Mouse (Mus musculus) A20 (cell line): ENCODE data around the gene Adam22.
"Not testable (repeated sequence)": the region's sequence is repeated elsewhere in the genome, so short reads cannot be mapped to it uniquely, and the experiment has no call there.

ENCODE experiments used
- DNase-seq: peaks from one replicate; pipeline ENCODE4 v3.0.0-alpha.2; 2011; ENCODE audit warnings: low read depth, low spot score

Adam22 gene

DNA sequence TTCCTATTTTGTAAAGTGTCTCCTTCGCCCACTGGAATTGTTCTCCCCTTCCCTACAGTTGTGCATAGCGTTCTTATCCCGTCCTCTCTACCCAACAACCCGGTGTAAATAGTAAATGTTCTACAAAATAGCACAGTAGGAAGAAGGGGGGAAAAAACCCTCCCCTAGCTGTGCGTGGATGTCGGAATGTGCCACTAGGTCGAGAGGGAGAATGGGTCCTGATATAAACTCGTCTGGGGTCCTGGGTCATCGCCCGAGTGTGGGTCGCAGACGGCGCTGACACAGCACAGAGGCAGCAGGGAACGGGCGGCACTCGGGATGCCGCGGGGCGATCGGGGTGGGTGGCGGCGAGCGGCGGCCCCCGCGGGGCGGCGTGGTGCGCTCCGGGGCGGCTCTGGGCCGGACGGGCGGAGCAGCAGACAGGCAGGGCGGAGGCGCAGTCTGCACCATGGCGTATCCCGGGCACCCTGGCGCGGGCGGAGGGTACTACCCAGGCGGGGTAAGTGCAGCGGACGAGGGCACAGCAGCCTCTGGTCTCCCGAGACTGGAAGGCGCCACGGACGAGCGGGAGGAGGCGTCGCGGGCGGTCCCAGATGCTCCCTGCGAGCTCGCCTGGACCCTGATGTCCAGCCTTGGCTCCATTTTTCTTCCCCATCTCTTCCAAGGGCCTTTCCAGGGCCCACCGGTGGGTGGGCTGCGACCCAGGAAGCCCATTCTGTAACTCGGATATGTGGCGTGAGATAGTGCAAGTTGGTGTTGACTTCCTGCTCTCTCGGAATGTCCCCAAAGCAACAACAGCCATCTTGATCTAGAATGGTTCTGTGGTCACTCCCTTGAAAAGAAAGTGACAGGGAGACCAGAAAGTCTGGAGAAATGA lies 311.6 kb downstream of the Adam22 start:
- DNase-seq: peak; percentile 87

DNA sequence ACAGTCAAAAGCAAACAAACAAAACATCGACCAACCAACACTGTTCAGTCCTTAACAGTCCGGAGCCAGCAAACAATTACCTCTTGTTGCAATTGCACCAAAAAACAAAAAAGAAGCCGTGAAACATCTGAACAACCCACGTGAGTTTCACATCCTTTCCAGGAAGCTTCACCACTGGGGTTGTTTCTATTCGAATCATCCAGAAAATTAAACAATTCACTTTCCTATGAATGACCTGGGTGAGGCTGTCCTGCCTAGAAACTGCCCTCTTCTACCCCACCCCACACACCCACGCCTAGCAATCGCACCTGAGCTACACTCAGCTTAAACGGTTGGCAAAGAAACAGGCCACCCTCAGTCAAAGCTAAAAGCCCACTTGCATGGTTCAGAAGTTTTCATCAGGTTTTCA lies 312.2 kb downstream of the Adam22 start:
- DNase-seq: no peak

GRCm38 (mm10) chr5:8053827-8054226 lies 314.1 kb downstream of the Adam22 start:
- DNase-seq: no peak

GRCm38 (mm10) chr5:8045855-8046254 lies 322.1 kb downstream of the Adam22 start, which contains the start of gene Sri:
Gene Sri, plus strand, starts transcription at chr5:8046078.
- no peak for DNase-seq

DNA sequence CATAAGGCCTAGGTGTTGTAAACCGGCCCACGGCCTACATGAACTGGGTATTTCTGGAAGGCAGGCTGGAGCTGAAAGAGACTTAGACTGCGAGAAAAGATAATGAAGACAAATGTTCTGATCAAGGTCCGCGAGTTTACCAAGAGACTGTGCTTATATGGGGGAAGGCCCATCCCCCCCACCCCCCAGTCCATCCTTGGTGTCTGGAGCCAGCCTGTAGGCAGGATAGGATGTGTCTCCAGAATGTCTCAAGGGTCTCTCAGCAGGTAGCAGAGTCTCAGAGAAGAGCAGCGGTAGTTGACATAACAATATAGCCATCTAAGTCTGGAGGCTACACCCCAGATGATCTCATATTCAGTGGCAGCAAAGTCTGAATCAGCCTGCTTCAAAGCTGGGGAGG lies 333.4 kb downstream of the Adam22 start:
- DNase-seq: not testable (repeated sequence)
